Mouse (Mus musculus) forebrain, embryonic 14.5 days (tissue): ENCODE measurements around the gene Pip4k2b. TPM values are rescaled to one million over a fixed set of nuclear protein-coding genes. Genes with fewer than 3 reads are reported as not detected.
A peak's percentile ranks its signal among the peaks of the same experiment; 100 is the strongest.

ENCODE experiments used
- ATAC-seq: fragments of 200-750 bp; cut with Nextera tagmentation; 2 replicates; pipeline ENCODE4 v1.8.0; 2017; ENCODE audit warnings: mild to moderate bottlenecking, moderate library complexity
- DNase-seq: peaks from one replicate; pipeline ENCODE4 v3.0.0-alpha.2; 2015; ENCODE audit warnings: low spot score
- H3K27ac ChIP-seq: fragments of 300-500 bp; sonication (generic); 2 replicates; pipeline ENCODE4 v1.5.1; 2014; ENCODE audit warnings: low read depth, mild to moderate bottlenecking, control low read depth, low read length, moderate library complexity
- H3K27me3 ChIP-seq: fragments of 300-500 bp; sonication (generic); replicated peaks from 2 replicates; pipeline ENCODE4 v1.6.1; 2014; ENCODE audit warnings: low read length, control low read depth, mixed read lengths; ENCODE audit not compliant: control insufficient read depth, insufficient read depth
- H3K36me3 ChIP-seq: fragments of 300-500 bp; sonication (generic); 2 replicates; pipeline ENCODE4 v1.6.1; 2014; ENCODE audit warnings: low read length, control low read depth; ENCODE audit not compliant: control insufficient read depth, insufficient read depth
- H3K4me1 ChIP-seq: fragments of 300-500 bp; sonication (generic); 2 replicates; pipeline ENCODE4 v1.6.1; 2014; ENCODE audit warnings: antibody characterized with exemption, low read length, control low read depth; ENCODE audit not compliant: control insufficient read depth, insufficient read depth
- H3K4me2 ChIP-seq: fragments of 300-500 bp; sonication (generic); 2 replicates; pipeline ENCODE4 v1.6.1; 2014; ENCODE audit warnings: mild to moderate bottlenecking, control low read depth, low read length
- H3K4me3 ChIP-seq: fragments of 300-500 bp; sonication (generic); 2 replicates; pipeline ENCODE4 v1.5.1; 2014; ENCODE audit warnings: low read depth, low read length, control low read depth
- H3K9ac ChIP-seq: fragments of 300-500 bp; sonication (generic); 2 replicates; pipeline ENCODE4 v1.6.1; 2014; ENCODE audit warnings: mild to moderate bottlenecking, low read length, control low read depth, moderate library complexity
- H3K9me3 ChIP-seq: fragments of 300-500 bp; sonication (generic); replicated peaks from 2 replicates; pipeline ENCODE4 v1.6.1; 2016; ENCODE audit warnings: low read length, control low read depth, mixed read lengths; ENCODE audit not compliant: control insufficient read depth
- WGBS: fragments of 180-500 bp; shearing (Covaris S2); extraction: QIAGEN DNeasy Blood & Tissue Kit; methylation state at CpG from one replicate; pipeline ENCODE4 v1.1.7; 2014; 5-methylcytosine and 5-hydroxymethylcytosine counted together
- polyA plus RNA-seq: library from polyadenylated mRNA; unstranded; fragments of >200 nt; fragmentation: Nextera tagmentation; extraction: Ambion mirVana; gene quantifications from 2 replicates; pipeline ENCODE4 v1.2.1, GENCODE M21; 2014

Gene Pip4k2b
- polyA plus RNA-seq, 1 experiment from 2014 or later: 6.9 TPM

- Histone ChIP-seq H3K9me3 (no peaks in the 10 kb centered on the region), H3K27me3 (no peaks in the 10 kb centered on the region), H3K4me2 (peak within 1 kb of the TSS; percentile 84), H3K27ac (peak within 1 kb of the TSS; percentile 88), H3K4me1 (peaks cover 9% of the 10 kb centered on the region), H3K9ac (peak within 1 kb of the TSS; percentile 84), H3K36me3 (peaks cover 26% of the 10 kb centered on the region), H3K4me3 (peak within 1 kb of the TSS; percentile 61)
- DNase-seq (peak; percentile 98), ATAC-seq (peak; percentile 96)
- WGBS: 1% methylated on average over 38 of the region's 38 CpGs
Observed at GRCm38 (mm10) chr11:97766154-97766881, 21.8 kb upstream of the Pip4k2b start, which contains the start of gene Cwc25. Gene Cwc25, minus strand, starts transcription at chr11:97766556.

- DNase-seq (no peak), ATAC-seq (no peak)
- peaks cover 59% of the 10 kb centered on the region for H3K36me3 ChIP-seq
- H3K4me2 ChIP-seq: no peak overlapping the region
- no peak overlapping the region for H3K4me3 ChIP-seq
- H3K4me1 ChIP-seq: peaks cover 9% of the 10 kb centered on the region
- H3K27me3 ChIP-seq: no peaks in the 10 kb centered on the region
- H3K27ac ChIP-seq: no peak overlapping the region
- H3K9me3 ChIP-seq: no peaks in the 10 kb centered on the region
- H3K9ac ChIP-seq: no peak overlapping the region
Observed at GRCm38 (mm10) chr11:97761638-97762037, 17.1 kb upstream of the Pip4k2b start.

DNA sequence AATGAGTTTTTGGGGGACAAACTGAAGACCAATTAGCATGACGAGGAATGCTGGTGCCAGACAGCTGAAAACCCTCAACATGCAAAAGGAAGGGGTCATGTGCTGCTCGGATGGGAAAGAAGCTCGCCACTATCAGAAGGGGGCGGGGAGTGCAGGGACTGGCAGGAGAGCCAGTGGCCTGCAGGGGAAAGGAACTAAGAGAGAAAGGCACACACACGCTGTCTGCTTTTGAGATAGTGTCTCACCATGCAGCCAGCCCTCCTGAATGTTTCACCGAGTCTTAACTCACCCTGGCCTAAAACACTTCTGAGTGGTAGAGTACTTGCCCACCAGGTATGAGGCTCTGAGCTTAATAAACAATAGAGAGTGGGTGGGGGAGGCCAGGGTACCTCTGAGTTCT lies 14.4 kb upstream of the Pip4k2b start:
- Histone ChIP-seq H3K4me1 (no peaks in the 10 kb centered on the region), H3K4me2 (no peak overlapping the region), H3K36me3 (peaks cover 78% of the 10 kb centered on the region), H3K9ac (no peak overlapping the region), H3K9me3 (no peaks in the 10 kb centered on the region), H3K27ac (no peak overlapping the region), H3K27me3 (no peaks in the 10 kb centered on the region), H3K4me3 (no peak overlapping the region)
- DNase-seq (no peak), ATAC-seq (no peak)
- 82% methylated on average over 6 of the region's 6 CpGs for WGBS

DNA sequence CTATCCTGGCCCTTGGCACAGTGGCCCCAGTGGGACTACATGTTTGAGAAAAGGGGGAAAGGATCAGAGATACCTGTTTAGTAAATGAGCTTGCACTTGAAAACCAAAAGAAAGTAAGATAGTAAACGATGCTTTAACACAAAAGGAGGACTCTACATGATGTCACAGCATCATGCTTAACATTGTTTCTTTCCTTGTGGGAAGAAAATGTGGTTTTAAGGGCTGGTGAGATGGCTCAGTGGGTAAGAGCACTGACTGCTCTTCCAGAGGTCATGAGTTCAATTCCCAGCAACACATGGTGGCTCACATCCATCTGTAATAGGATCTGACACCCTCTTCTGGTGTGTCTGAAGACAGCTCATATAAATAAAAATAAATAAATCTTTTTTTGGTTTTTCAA lies 13.6 kb upstream of the Pip4k2b start:
- no peak overlapping the region for H3K4me3 ChIP-seq
- H3K27me3 ChIP-seq: no peaks in the 10 kb centered on the region
- no peak overlapping the region for H3K27ac ChIP-seq
- no peak overlapping the region for H3K4me2 ChIP-seq
- H3K36me3 ChIP-seq: peaks cover 82% of the 10 kb centered on the region
- no peaks in the 10 kb centered on the region for H3K4me1 ChIP-seq
- no peak for ATAC-seq
- no peak overlapping the region for H3K9ac ChIP-seq
- H3K9me3 ChIP-seq: no peaks in the 10 kb centered on the region
- WGBS: 95% methylated on average over 1 of the region's 1 CpGs
- DNase-seq: no peak

DNA sequence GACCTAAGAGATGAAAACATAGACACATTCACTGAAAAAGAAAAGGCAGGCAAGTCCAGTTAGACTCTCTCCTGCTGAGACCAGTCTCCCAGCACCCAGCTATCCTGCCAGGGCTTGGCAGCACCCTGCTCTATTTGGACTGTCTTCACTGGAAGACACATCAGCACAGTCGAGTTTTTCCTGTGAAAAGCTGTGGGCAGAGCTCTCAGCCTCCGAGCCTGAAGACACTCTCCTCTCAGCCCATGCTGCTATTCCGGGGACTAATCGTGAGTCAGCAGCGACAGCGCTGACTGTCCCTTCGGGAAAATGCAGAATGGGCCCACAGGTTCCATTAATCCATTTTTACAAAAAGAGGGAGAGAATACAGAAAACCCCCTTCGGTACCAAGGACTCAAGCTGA lies 8.8 kb upstream of the Pip4k2b start:
- Histone ChIP-seq H3K9ac (no peak overlapping the region), H3K27ac (no peak overlapping the region), H3K4me2 (no peak overlapping the region), H3K4me1 (no peaks in the 10 kb centered on the region), H3K27me3 (no peaks in the 10 kb centered on the region), H3K9me3 (no peaks in the 10 kb centered on the region), H3K4me3 (no peak overlapping the region), H3K36me3 (peaks cover 87% of the 10 kb centered on the region)
- ATAC-seq: no peak
- DNase-seq: no peak
- WGBS: 96% methylated on average over 8 of the region's 8 CpGs

DNA sequence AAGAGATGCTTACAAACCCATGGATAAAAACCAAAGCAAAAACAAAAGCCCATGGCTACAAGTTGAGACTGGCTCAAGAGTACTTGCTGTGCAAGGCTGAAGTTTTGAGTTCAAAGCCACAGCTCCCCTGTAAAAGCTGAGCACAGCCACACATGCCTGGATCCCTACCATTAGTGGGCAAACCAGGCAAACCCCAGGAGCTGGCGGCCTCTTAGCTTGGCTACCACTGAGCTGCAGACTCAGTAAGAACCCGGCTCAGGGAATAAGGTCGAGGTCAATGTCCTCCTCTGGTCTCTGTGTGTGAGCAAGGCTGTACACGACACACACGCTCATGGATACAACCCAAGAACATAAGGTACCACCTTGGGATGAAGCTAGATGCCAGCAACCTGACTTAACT lies 4.0 kb upstream of the Pip4k2b start:
- peaks cover 1% of the 10 kb centered on the region for H3K4me1 ChIP-seq
- no peak overlapping the region for H3K4me2 ChIP-seq
- no peak for ATAC-seq
- no peak overlapping the region for H3K27ac ChIP-seq
- no peak overlapping the region for H3K9ac ChIP-seq
- WGBS: 93% methylated on average over 5 of the region's 5 CpGs
- H3K36me3 ChIP-seq: peaks cover 69% of the 10 kb centered on the region
- no peak overlapping the region for H3K4me3 ChIP-seq
- no peaks in the 10 kb centered on the region for H3K27me3 ChIP-seq
- no peak for DNase-seq
- H3K9me3 ChIP-seq: no peaks in the 10 kb centered on the region

GRCm38 (mm10) chr11:97747773-97748172 lies 3.3 kb upstream of the Pip4k2b start:
- Histone ChIP-seq H3K9me3 (no peaks in the 10 kb centered on the region), H3K4me1 (peaks cover 8% of the 10 kb centered on the region), H3K4me2 (no peak overlapping the region), H3K36me3 (peaks cover 62% of the 10 kb centered on the region), H3K27me3 (no peaks in the 10 kb centered on the region), H3K27ac (no peak overlapping the region), H3K4me3 (no peak overlapping the region), H3K9ac (no peak overlapping the region)
- WGBS: 92% methylated on average over 8 of the region's 8 CpGs
- ATAC-seq (no peak), DNase-seq (no peak)

- Histone ChIP-seq H3K4me1 (peaks cover 15% of the 10 kb centered on the region), H3K9me3 (no peaks in the 10 kb centered on the region), H3K4me2 (peak overlapping the region; percentile 47), H3K36me3 (peaks cover 43% of the 10 kb centered on the region), H3K4me3 (peak overlapping the region; percentile 69), H3K27ac (no peak overlapping the region), H3K9ac (no peak overlapping the region), H3K27me3 (no peaks in the 10 kb centered on the region)
- 10% methylated on average over 13 of the region's 13 CpGs for WGBS
- no peak for DNase-seq
- no peak; the same call in 1 of the 2 replicates for ATAC-seq
Observed at GRCm38 (mm10) chr11:97745331-97745721, 822 bp upstream of the Pip4k2b start.

- Histone ChIP-seq H3K9ac (peak overlapping the region; percentile 76), H3K27me3 (no peaks in the 10 kb centered on the region), H3K4me1 (peaks cover 15% of the 10 kb centered on the region), H3K4me2 (peak overlapping the region; percentile 66), H3K4me3 (peak overlapping the region; percentile 69), H3K27ac (peak overlapping the region; percentile 94), H3K9me3 (no peaks in the 10 kb centered on the region), H3K36me3 (peaks cover 37% of the 10 kb centered on the region)
- WGBS: under 1% methylated on average over 50 of the region's 57 CpGs
- DNase-seq (peak; percentile 100), ATAC-seq (peak; percentile 97)
Observed at GRCm38 (mm10) chr11:97744718-97745330, 320 bp upstream of the Pip4k2b start.
